Comparison of ENCODE assay signal across 8 mouse cellular contexts in the genomic region with DNA sequence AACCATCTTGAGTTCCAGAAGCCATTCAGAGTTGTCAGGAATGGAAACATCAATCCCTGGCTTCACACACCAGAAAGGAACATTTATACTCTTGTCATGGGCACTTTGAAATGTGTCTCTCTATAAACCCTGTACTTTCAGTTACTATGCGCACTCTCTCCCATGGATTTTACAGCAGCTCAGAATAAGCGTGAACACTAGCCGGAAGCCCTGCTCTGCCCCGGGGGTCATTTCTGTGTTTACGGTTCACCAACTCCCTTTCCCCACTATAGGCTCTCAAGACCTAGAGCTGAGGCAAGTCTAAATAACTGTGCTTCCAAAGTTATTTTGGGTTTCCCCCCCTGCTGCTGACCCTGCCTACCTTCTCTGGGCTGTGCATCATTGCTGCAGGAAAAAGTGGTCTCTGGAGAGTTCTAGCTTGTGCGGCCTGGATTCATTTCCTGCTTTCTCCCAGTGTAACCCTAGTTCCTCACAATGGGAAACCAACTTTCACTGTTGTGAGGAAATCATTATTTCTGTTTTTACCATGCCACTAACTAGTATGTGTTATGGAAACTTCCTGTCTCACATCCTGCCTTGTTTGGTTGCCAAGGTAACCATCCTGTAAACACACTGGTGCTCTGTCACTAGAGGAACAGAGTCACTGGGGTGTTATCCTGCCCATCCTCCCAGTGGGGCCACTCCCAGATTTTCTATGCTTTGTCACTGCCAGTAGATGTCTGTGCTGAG. TPM values are rescaled to one million over a fixed set of nuclear protein-coding genes. Genes with fewer than 3 reads are reported as not detected.
DNase-seq lines count a peak whose midpoint lies in the region; ATAC-seq and TF ChIP-seq lines count a peak whose summit lies in the region.

No protein-coding gene starts in this region.

- peaks cover 19% of the 10 kb centered on the region for H3K36me3 ChIP-seq in stomach, postnatal 0 days (ENCODE audit: control insufficient read depth, insufficient read depth, low read length)

- H3K27me3 ChIP-seq in stomach, postnatal 0 days (ENCODE audit: control insufficient read depth, insufficient read depth, low read length), result no peaks in the 10 kb centered on the region

- H3K4me1 ChIP-seq in stomach, postnatal 0 days (replicated peaks; ENCODE audit: control insufficient read depth, insufficient read depth), result no peaks in the 10 kb centered on the region

- H3K4me2 ChIP-seq in stomach, postnatal 0 days (replicated peaks; ENCODE audit: low read depth), result no peak overlapping the region

- intact Hi-C loops in left cerebral cortex, postnatal 14 days (cut with DNase I), result no loop called here

- H3K4me3 ChIP-seq in stomach, postnatal 0 days (ENCODE audit: low read depth, low read length), result no peak overlapping the region

- DNase-seq in left cerebral cortex, postnatal 14 days (ENCODE audit: low spot score in 2 of 2), result peak; percentile 31 to 76
- no peak for DNase-seq in left cerebral cortex, adult 11 months (ENCODE audit: low spot score)
- DNase-seq in brain, adult 2 months (ENCODE audit: low read depth, low spot score), result peak; percentile 66
- DNase-seq in heart, adult 18-20 months, result peak; percentile 77 to 91
- DNase-seq in kidney, adult 9 months, result peak; percentile 79
- peak; percentile 91 for DNase-seq in lung, postnatal 10 days
- peak; percentile 30 for DNase-seq in stomach, postnatal 0 days (ENCODE audit: low spot score)
- DNase-seq in frontal cortex, postnatal 36 days (ENCODE audit: low spot score in 2 of 2), result no peak

- H3K27ac ChIP-seq in stomach, postnatal 0 days (replicated peaks), result peak overlapping the region; percentile 53; the same call in 1 of the 2 replicates

- WGBS in stomach, postnatal 0 days, result 63% methylated on average over 6 of the region's 6 CpGs

- TF ChIP-seq EP300 in stomach, postnatal 0 days (optimal IDR thresholded peaks at IDR 0.05), result no peak

- TF ChIP-seq CTCF in stomach, postnatal 0 days (IDR thresholded peaks at IDR 0.05; ENCODE audit: low read depth), result no peak

- H3K9me3 ChIP-seq in stomach, postnatal 0 days (ENCODE audit: control insufficient read depth, low read length), result no peaks in the 10 kb centered on the region

- H3K9ac ChIP-seq in stomach, postnatal 0 days (ENCODE audit: low read length), result no peak overlapping the region

- peak; percentile 80 for ATAC-seq in stomach, postnatal 0 days (ENCODE audit: low FRiP score, low TSS enrichment)

RNA-seq across cellular contexts. Expression of gene Ap3m1, which starts 20.4 kb away (rescaled TPM):
- 10 to 100 TPM; 75.4 to 87.2 TPM for total RNA-seq in left cerebral cortex, postnatal 14 days (2021)
- total RNA-seq in heart, adult 18-20 months (2021), result 10 to 100 TPM; 48.1 to 48.8 TPM
- 42.7 and 46.8 TPM in 2 replicates for polyA plus RNA-seq in stomach, postnatal 0 days (2015; fragmentation: Nextera tagmentation; extraction: Ambion mirVana)

RNA-seq across cellular contexts. Expression of gene Adk, which starts 20.4 kb away (rescaled TPM):
- total RNA-seq in left cerebral cortex, postnatal 14 days (2021), result 10 to 100 TPM; 69.5 to 77.7 TPM
- 100 to 1,000 TPM; 228 to 242 TPM for total RNA-seq in heart, adult 18-20 months (2021)
- polyA plus RNA-seq in stomach, postnatal 0 days (2015; fragmentation: Nextera tagmentation; extraction: Ambion mirVana), result 106 and 110 TPM in 2 replicates

Comparison
In these comparisons a context has a peak if more than half of its experiments do, and no peak if none do; other contexts are left out.
1. DNase-seq: peak in left cerebral cortex, postnatal 14 days (2 of 2), brain, adult 2 months (single experiment), heart, adult 18-20 months (2 of 2), kidney, adult 9 months (single experiment), lung, postnatal 10 days (single experiment) and stomach, postnatal 0 days (single experiment); none in left cerebral cortex, adult 11 months (single experiment) and frontal cortex, postnatal 36 days (0 of 2).